Mouse (Mus musculus) spleen, postnatal 4 days (tissue): ENCODE measurements around the gene Spint5.

ENCODE experiments used
- DNase-seq, 2 experiments: peaks; one replicate each; pipeline ENCODE4 v3.0.0; 2022; ENCODE audit warnings: low spot score in 2 of 2

The Spint5 gene

GRCm38 (mm10) chr2:164737377-164738090 is 22.4 kb downstream of the Spint5 start:
- DNase-seq = no peak

GRCm38 (mm10) chr2:164739876-164740275 is 24.8 kb downstream of the Spint5 start:
- DNase-seq = no peak

- DNase-seq = no peak
These were observed 29.9 kb downstream of the Spint5 start for GRCm38 (mm10) chr2:164744987-164745386.

GRCm38 (mm10) chr2:164745843-164746479 is 30.9 kb downstream of the Spint5 start, which contains the start of the genes Wfdc3 and Dnttip1:
Gene Wfdc3, minus strand, starts transcription at chr2:164745931.
Gene Dnttip1, plus strand, starts transcription at chr2:164745983.
- DNase-seq = peak; percentile 92 to 98

- DNase-seq = no peak
These were observed 31.6 kb downstream of the Spint5 start for GRCm38 (mm10) chr2:164746693-164747092.

GRCm38 (mm10) chr2:164748191-164748590 is 33.1 kb downstream of the Spint5 start:
- DNase-seq = no peak

DNA sequence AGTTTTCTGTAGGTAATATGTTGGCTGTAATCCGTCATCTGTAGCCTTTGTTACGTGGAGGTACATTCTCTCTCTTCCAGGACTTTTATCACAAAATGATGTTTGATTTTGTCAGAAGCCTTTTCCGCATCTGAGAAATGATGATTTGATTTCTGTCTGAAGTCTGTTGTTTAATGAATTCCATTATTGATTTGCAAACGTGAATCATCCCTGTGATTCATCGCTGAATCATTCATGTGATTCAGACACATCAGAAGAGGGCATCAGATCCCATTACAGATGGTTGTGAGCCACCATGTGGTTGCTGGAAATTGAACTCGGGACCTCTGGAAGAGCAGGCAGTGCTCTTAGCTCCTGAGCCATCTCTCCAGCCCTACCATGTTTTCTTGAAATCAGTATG is 33.9 kb downstream of the Spint5 start:
- no peak for DNase-seq

- DNase-seq = no peak
These were observed 37.3 kb downstream of the Spint5 start for GRCm38 (mm10) chr2:164752454-164752853.

DNA sequence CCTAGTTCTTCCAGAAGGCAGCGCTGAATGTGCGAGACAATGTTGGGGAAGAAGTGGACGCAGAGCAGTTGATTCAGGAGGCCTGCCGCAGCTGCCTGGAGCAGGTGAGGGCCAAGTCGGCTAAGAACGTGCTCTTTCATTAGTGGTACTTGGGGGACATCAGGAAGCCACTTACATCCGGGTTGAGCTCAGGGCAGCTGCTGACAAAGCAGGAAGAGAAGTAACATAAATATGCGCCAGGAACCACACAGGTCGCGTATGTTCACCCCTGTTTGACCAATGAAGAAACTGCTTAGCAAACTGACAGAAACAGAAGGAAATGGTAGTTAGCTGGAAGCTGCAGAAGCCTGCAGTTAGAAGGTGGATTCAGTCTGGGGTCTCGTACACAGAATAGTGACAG is 39.0 kb downstream of the Spint5 start:
- no peak for DNase-seq

GRCm38 (mm10) chr2:164754800-164755199 is 39.7 kb downstream of the Spint5 start:
- no peak for DNase-seq

DNA sequence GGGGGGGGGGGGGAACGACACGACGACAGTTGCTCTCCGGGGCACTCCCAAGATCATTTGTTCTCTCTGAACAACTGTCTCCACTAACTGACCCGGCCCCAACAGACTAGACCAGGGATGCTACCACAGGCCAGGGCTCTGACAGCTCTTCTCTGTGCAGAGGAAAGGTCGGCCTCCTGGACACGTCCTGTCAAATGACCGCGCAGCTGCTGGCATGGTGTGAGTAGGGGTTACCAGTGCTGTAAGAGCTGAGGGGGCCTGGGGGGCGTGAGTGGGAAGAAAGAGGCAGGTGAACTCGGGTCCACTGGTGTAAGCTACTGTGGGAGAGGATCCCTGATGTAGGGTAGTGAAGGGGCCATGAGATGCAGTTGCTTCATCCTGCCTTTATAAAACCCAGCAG is 42.7 kb downstream of the Spint5 start:
- no peak for DNase-seq

DNA sequence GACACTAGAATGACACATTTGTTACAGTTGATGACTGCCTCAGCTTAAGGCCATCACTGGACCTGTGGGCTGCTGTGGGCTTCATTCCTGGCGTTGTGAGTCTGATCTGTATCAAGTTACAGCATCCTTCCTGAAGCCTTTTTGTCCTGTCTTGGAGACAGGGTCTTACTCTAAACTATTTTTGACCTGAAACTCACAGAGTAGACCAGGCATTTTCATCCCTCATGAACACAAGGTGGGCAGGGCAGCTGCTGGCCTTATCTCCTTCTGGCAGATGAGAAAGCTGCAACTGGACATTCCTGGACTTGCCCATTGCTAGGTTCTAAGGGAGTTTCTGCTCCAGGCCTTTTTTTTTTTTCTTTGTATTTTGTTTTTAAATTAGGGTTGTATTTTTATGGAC is 43.6 kb downstream of the Spint5 start:
- DNase-seq = peak; percentile 62 to 65

GRCm38 (mm10) chr2:164760059-164760833 is 45.1 kb downstream of the Spint5 start:
- peak; percentile 61 to 68 for DNase-seq

DNA sequence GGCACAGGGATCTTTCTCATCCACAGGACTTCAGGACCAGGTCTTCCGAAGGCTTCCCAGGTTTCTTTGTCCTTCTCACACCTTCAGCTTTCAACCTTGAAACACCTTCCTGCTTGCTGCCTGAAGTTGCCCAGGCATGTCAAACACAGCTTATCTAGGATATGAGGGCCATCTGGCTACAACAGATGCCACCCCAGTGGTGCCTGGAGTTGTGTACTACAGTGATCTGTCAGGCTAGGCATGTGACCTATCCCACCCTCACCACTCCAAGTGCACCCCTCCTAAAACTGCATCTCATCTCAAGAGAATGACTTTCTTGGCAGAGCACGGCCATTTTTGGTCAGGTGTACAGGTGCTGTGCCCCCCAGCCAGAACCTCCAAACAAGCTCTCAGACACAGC is 46.4 kb downstream of the Spint5 start:
- peak; percentile 70 to 77 for DNase-seq

DNA sequence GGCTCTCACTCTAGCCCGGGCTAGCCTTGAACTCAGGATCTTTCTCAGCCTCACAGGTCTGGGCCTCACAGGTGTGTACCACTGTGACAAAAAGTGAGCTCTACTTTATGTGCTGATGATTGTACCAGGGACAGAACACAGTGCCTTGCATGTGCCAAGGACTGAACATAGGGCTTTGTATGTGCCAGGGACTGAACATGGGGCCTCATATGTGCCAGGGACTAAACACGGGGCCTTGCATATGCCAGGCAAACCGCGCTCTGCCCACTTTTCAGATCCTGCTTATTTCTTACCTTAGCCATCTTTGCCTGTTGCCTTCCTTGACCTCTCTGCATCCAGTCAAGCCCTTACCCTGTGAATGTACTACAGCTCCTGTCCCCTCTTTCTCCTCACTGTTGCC is 46.9 kb downstream of the Spint5 start:
- DNase-seq = peak in 1 of 2 experiments; percentile 64

- DNase-seq = no peak
These were observed 47.5 kb downstream of the Spint5 start for GRCm38 (mm10) chr2:164762593-164762992.

DNA sequence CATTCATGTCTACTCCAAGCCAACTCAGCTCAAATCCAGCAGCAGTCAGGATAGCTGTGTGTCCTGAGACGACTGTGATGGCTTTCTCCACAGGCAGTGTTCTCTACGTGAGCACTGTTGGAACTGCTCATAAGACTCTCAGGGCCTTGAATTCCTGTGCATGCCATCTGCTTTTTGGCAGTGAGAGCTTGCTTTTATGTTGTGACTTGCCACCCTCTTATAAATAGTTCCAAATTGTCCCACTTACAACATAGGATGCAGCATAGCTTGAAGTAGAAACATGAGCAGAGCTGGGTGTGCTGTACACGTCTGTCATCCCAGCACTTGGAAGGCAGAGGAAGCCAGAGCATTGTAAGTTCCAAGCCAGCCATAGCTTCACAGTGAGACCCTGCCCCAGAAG is 50.7 kb downstream of the Spint5 start:
- no peak for DNase-seq
